Mouse (Mus musculus): ENCODE measurements around the gene Zmym4. TPM values are rescaled to one million over a fixed set of nuclear protein-coding genes. Genes with fewer than 3 reads are reported as not detected.
A peak's percentile ranks its signal among the peaks of the same experiment; 100 is the strongest.

Zmym4 gene
- polyA plus RNA-seq, 1 experiment = 2.5 TPM

DNA sequence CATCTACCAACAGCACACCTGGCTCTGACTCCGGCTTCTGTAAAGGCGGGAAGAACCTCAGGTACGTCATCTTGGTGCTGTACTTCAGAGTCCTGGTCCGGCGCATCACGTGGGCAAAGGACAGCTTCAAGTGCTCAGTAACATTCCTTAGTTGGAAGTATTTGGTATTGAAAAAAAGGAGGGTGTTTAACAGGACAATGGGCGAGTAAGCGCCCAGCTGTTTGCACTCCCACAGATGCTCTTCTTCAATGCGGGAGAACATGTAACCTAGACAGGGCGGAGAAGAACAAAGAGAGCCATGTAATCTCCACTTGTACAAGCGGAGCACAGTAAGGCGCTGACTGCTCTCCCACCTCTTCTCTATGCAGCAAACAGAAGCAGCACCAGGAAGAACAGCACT is 99.2 kb downstream of the Zmym4 start:
- Histone ChIP-seq H3K36me3 (ENCODE audit: control insufficient read depth, insufficient read depth, low read length) (peaks cover 5% of the 10 kb centered on the region), H3K27me3 (ENCODE audit: control insufficient read depth, insufficient read depth, low read length) (no peaks in the 10 kb centered on the region), H3K4me3 (ENCODE audit: extremely low read depth, insufficient read depth, insufficient read length) (no peak overlapping the region), H3K27ac (ENCODE audit: insufficient read depth, low read length) (no peak overlapping the region), H3K4me1 (ENCODE audit: control insufficient read depth, insufficient read depth, insufficient read length) (no peaks in the 10 kb centered on the region)
- 93% methylated on average over 12 of the region's 12 CpGs for WGBS
- DNase-seq (ENCODE audit: low read depth in 1 of 2, low spot score in 2 of 2) = no peak
- no peak for TF ChIP-seq CTCF (IDR thresholded peaks at IDR 0.05; ENCODE audit: extremely low read depth, insufficient read depth, insufficient read length, insufficient replicate concordance)
- TF ChIP-seq POLR2A (IDR thresholded peaks at IDR 0.05; ENCODE audit: low read depth, low read length) = no peak

DNA sequence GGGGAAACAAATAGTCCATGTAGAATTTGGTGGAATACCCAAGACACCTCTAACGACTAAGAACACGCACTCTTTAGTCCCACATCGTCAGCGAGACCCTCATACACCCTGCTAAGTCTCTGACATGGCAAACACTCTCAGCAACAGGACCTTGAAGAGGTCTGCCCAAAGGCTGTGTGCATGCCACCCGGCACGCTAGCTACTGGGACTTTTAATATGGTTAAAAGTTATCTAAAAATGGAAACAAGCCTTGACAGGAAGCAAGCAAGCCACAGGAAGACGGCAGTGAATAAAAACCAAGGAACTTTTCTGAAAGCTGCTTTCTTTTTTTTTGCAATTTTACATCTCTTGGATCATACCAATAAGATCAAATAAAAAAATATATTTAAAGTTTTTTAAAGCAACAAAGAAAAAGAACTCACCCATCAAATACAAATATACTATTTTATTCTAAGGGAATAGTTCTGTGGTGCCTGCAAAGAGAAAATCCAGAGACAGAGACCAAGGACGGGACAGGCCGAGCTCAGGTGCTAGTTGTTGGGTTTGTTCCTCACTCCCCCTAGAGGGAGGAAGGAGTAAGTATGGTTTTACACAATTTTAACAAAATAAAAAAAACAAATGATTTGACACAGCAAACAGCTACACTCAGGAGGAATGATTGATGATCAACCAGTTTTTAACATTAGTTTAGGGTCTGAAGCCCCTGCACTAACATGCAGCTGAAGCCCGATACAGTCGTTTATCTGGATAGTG is 106.2 kb downstream of the Zmym4 start:
- no peak overlapping the region for H3K27ac ChIP-seq (ENCODE audit: insufficient read depth, low read length)
- no peak overlapping the region for H3K4me3 ChIP-seq (ENCODE audit: extremely low read depth, insufficient read depth, insufficient read length)
- no peaks in the 10 kb centered on the region; the same call in 1 of the 2 replicates for H3K4me1 ChIP-seq (ENCODE audit: control insufficient read depth, insufficient read depth, insufficient read length)
- TF ChIP-seq CTCF (IDR thresholded peaks at IDR 0.05; ENCODE audit: extremely low read depth, insufficient read depth, insufficient read length, insufficient replicate concordance) = no peak
- no peak for TF ChIP-seq POLR2A (IDR thresholded peaks at IDR 0.05; ENCODE audit: low read depth, low read length)
- H3K27me3 ChIP-seq (ENCODE audit: control insufficient read depth, insufficient read depth, low read length) = no peaks in the 10 kb centered on the region
- peaks cover 6% of the 10 kb centered on the region for H3K36me3 ChIP-seq (ENCODE audit: control insufficient read depth, insufficient read depth, low read length)
- 17% methylated on average over 11 of the region's 11 CpGs for WGBS
- DNase-seq (ENCODE audit: low read depth in 1 of 2, low spot score in 2 of 2) = no peak

DNA sequence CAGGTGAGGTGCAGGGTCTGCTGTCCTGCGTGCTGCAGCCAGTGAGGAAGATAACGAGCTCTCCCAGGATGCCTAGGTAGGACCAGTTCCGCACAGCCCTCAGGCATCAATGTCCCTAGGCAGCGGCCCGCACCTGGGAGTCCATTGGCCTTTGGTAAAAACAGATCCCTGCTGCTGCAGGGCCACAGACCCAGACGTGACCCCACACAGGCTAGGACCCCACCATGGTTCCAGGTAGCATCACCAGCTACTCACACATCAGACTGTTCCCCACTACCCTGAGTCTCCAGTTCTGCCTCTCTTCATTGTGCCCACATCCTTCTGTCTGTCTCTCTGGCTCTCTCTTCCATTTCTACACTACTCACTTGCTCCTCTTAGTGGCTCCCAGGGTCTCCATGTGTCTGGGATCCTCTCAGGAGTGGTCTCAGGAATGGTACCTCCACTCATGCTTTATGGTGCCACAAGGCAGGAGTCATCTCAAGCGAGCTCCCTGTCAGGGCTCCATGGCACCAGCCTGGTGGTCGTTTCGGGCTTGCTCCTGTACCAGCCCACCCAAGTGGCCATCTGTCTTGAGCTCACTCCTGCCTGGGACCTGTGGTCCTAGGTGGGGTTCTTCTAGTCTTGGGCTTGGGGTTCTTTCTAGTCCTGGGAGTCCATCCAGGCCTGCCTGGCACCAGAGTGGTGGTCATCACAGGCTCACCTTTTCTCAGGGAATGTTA is 107.5 kb downstream of the Zmym4 start:
- H3K4me1 ChIP-seq (ENCODE audit: control insufficient read depth, insufficient read depth, insufficient read length) = no peaks in the 10 kb centered on the region; the same call in 1 of the 2 replicates
- TF ChIP-seq POLR2A (IDR thresholded peaks at IDR 0.05; ENCODE audit: low read depth, low read length) = no peak
- WGBS = 91% methylated on average over 9 of the region's 9 CpGs
- H3K27me3 ChIP-seq (ENCODE audit: control insufficient read depth, insufficient read depth, low read length) = no peaks in the 10 kb centered on the region
- no peak overlapping the region for H3K27ac ChIP-seq (ENCODE audit: insufficient read depth, low read length)
- H3K4me3 ChIP-seq (ENCODE audit: extremely low read depth, insufficient read depth, insufficient read length) = no peak overlapping the region
- no peak for DNase-seq (ENCODE audit: low read depth in 1 of 2, low spot score in 2 of 2)
- peaks cover 4% of the 10 kb centered on the region for H3K36me3 ChIP-seq (ENCODE audit: control insufficient read depth, insufficient read depth, low read length)

- no peak overlapping the region for H3K4me3 ChIP-seq (ENCODE audit: extremely low read depth, insufficient read depth, insufficient read length)
- no peaks in the 10 kb centered on the region for H3K27me3 ChIP-seq (ENCODE audit: control insufficient read depth, insufficient read depth, low read length)
- H3K36me3 ChIP-seq (ENCODE audit: control insufficient read depth, insufficient read depth, low read length) = peaks cover 18% of the 10 kb centered on the region
- no peak overlapping the region; the same call in 1 of the 2 replicates for H3K27ac ChIP-seq (ENCODE audit: insufficient read depth, low read length)
- TF ChIP-seq POLR2A (IDR thresholded peaks at IDR 0.05; ENCODE audit: low read depth, low read length) (no peak), CTCF (IDR thresholded peaks at IDR 0.05; ENCODE audit: extremely low read depth, insufficient read depth, insufficient read length, insufficient replicate concordance) (no peak)
- DNase-seq (ENCODE audit: low read depth in 1 of 2, low spot score in 2 of 2) = no peak
- WGBS = 90% methylated on average over 11 of the region's 11 CpGs
- H3K4me1 ChIP-seq (ENCODE audit: control insufficient read depth, insufficient read depth, insufficient read length) = no peaks in the 10 kb centered on the region
Measured at GRCm38 (mm10) chr4:126852971-126853370, 115.0 kb downstream of the Zmym4 start.

GRCm38 (mm10) chr4:126850778-126851080 is 117.2 kb downstream of the Zmym4 start:
- Histone ChIP-seq H3K27ac (ENCODE audit: insufficient read depth, low read length) (no peak overlapping the region), H3K36me3 (ENCODE audit: control insufficient read depth, insufficient read depth, low read length) (peaks cover 29% of the 10 kb centered on the region), H3K4me3 (ENCODE audit: extremely low read depth, insufficient read depth, insufficient read length) (no peak overlapping the region), H3K4me1 (ENCODE audit: control insufficient read depth, insufficient read depth, insufficient read length) (no peaks in the 10 kb centered on the region), H3K27me3 (ENCODE audit: control insufficient read depth, insufficient read depth, low read length) (no peaks in the 10 kb centered on the region)
- TF ChIP-seq CTCF (IDR thresholded peaks at IDR 0.05; ENCODE audit: extremely low read depth, insufficient read depth, insufficient read length, insufficient replicate concordance) = no peak
- no peak for TF ChIP-seq POLR2A (IDR thresholded peaks at IDR 0.05; ENCODE audit: low read depth, low read length)
- no peak for DNase-seq (ENCODE audit: low read depth in 1 of 2, low spot score in 2 of 2)
- WGBS = 76% methylated on average over 4 of the region's 4 CpGs

- 91% methylated on average over 7 of the region's 7 CpGs for WGBS
- DNase-seq (ENCODE audit: low read depth in 1 of 2, low spot score in 2 of 2) = no peak
- Histone ChIP-seq H3K4me3 (ENCODE audit: extremely low read depth, insufficient read depth, insufficient read length) (no peak overlapping the region), H3K27ac (ENCODE audit: insufficient read depth, low read length) (peak overlapping the region; percentile 44), H3K4me1 (ENCODE audit: control insufficient read depth, insufficient read depth, insufficient read length) (no peaks in the 10 kb centered on the region), H3K27me3 (ENCODE audit: control insufficient read depth, insufficient read depth, low read length) (no peaks in the 10 kb centered on the region), H3K36me3 (ENCODE audit: control insufficient read depth, insufficient read depth, low read length) (peaks cover 29% of the 10 kb centered on the region)
- TF ChIP-seq CTCF (IDR thresholded peaks at IDR 0.05; ENCODE audit: extremely low read depth, insufficient read depth, insufficient read length, insufficient replicate concordance) (no peak), POLR2A (IDR thresholded peaks at IDR 0.05; ENCODE audit: low read depth, low read length) (no peak)
Measured at GRCm38 (mm10) chr4:126850019-126850777, 117.7 kb downstream of the Zmym4 start.
